Mouse (Mus musculus): ENCODE data around the gene Acad10.
A peak's percentile ranks its signal among the peaks of the same experiment; 100 is the strongest.
"Not testable (repeated sequence)": the region's sequence is repeated elsewhere in the genome, so short reads cannot be mapped to it uniquely, and the experiment has no call there.

Acad10 gene

DNA sequence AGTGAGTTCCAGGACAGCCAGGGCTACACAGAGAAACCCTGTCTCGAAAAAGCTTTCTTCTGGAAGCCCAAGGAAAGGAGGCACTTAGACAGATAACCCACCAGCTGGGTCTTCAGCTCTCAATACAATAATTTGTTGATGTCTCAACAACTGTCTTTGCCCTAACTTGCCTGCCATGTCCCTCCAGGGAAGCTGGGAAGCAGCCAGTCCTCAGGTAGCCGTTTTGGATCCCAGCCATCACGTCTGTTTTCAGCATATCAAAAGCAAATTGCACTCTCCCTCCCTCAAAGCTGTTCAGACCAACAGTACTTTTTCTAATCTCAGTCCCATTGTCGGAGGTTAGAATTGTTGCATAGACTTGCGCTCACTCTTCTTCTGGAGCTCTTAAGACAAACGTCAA lies 3.8 kb upstream of the Acad10 start:
- H3K9me3 ChIP-seq (ENCODE audit: low read length) = no peaks in the 10 kb centered on the region
- no peak for TF ChIP-seq NANOG (IDR thresholded peaks at IDR 0.05; ENCODE audit: borderline replicate concordance, low read length)
- TF ChIP-seq CTCF (conservative IDR thresholded peaks at IDR 0.05; ENCODE audit: low read length) = no peak
- no peak for TF ChIP-seq POU5F1 (IDR thresholded peaks at IDR 0.05; ENCODE audit: borderline replicate concordance, low read length)
- no peak overlapping the region for H3K4me3 ChIP-seq (replicated peaks; ENCODE audit: low read length)
- H3K4me1 ChIP-seq (replicated peaks; ENCODE audit: low read depth, low read length) = peaks cover 43% of the 10 kb centered on the region
- no peaks in the 10 kb centered on the region for H3K27me3 ChIP-seq (ENCODE audit: insufficient read depth, low read length)
- H3K36me3 ChIP-seq (ENCODE audit: insufficient read depth, low read length) = peaks cover 58% of the 10 kb centered on the region

GRCm38 (mm10) chr5:121663456-121663855 lies 3.1 kb upstream of the Acad10 start:
- no peaks in the 10 kb centered on the region for H3K27me3 ChIP-seq (ENCODE audit: insufficient read depth, low read length)
- no peak overlapping the region for H3K4me3 ChIP-seq (replicated peaks; ENCODE audit: low read length)
- H3K36me3 ChIP-seq (ENCODE audit: insufficient read depth, low read length) = peaks cover 57% of the 10 kb centered on the region
- H3K4me1 ChIP-seq (replicated peaks; ENCODE audit: low read depth, low read length) = peaks cover 36% of the 10 kb centered on the region
- TF ChIP-seq NANOG (IDR thresholded peaks at IDR 0.05; ENCODE audit: borderline replicate concordance, low read length) = no peak
- TF ChIP-seq POU5F1 (IDR thresholded peaks at IDR 0.05; ENCODE audit: borderline replicate concordance, low read length) = no peak
- TF ChIP-seq CTCF (conservative IDR thresholded peaks at IDR 0.05; ENCODE audit: low read length) = no peak
- no peaks in the 10 kb centered on the region for H3K9me3 ChIP-seq (ENCODE audit: low read length)

GRCm38 (mm10) chr5:121661494-121661893 lies 1.2 kb upstream of the Acad10 start:
- TF ChIP-seq POU5F1 (IDR thresholded peaks at IDR 0.05; ENCODE audit: borderline replicate concordance, low read length) = no peak
- TF ChIP-seq CTCF (conservative IDR thresholded peaks at IDR 0.05; ENCODE audit: low read length) = no peak
- no peak for TF ChIP-seq NANOG (IDR thresholded peaks at IDR 0.05; ENCODE audit: borderline replicate concordance, low read length)
- Histone ChIP-seq H3K4me1 (replicated peaks; ENCODE audit: low read depth, low read length) (peaks cover 31% of the 10 kb centered on the region), H3K9me3 (ENCODE audit: low read length) (no peaks in the 10 kb centered on the region), H3K27me3 (ENCODE audit: insufficient read depth, low read length) (no peaks in the 10 kb centered on the region), H3K36me3 (ENCODE audit: insufficient read depth, low read length) (peaks cover 41% of the 10 kb centered on the region), H3K4me3 (replicated peaks; ENCODE audit: low read length) (peak overlapping the region; percentile 96)

GRCm38 (mm10) chr5:121660897-121661254 lies 562 bp upstream of the Acad10 start:
- Histone ChIP-seq H3K9me3 (ENCODE audit: low read length) (no peaks in the 10 kb centered on the region), H3K27me3 (ENCODE audit: insufficient read depth, low read length) (no peaks in the 10 kb centered on the region), H3K36me3 (ENCODE audit: insufficient read depth, low read length) (peaks cover 35% of the 10 kb centered on the region), H3K4me1 (replicated peaks; ENCODE audit: low read depth, low read length) (peaks cover 31% of the 10 kb centered on the region), H3K4me3 (replicated peaks; ENCODE audit: low read length) (peak overlapping the region; percentile 96)
- TF ChIP-seq NANOG (IDR thresholded peaks at IDR 0.05; ENCODE audit: borderline replicate concordance, low read length) = no peak
- TF ChIP-seq POU5F1 (IDR thresholded peaks at IDR 0.05; ENCODE audit: borderline replicate concordance, low read length) = no peak
- no peak for TF ChIP-seq CTCF (conservative IDR thresholded peaks at IDR 0.05; ENCODE audit: low read length)

DNA sequence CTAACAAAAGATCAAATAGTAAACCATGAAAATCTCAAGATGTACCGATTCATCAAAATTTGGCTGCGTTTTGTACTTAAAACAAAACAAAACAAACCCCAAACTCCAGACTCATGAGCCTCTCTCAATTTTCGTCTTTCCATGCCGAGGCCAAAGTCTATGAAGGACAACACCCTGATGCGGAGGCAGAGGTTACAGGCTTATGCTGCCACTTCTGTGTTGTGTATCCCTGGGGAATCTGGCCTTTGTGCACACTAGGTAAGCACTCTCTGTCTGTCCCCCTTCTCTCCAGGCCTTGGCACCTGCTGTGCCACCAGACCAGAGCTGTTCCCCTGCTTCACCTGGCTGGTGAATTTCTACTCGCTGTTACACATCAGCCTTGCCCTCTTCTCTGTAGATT lies 2.7 kb downstream of the Acad10 start:
- peaks cover 30% of the 10 kb centered on the region for H3K4me1 ChIP-seq (replicated peaks; ENCODE audit: low read depth, low read length)
- H3K9me3 ChIP-seq (ENCODE audit: low read length); H3K27me3 ChIP-seq (ENCODE audit: insufficient read depth, low read length); H3K36me3 ChIP-seq (ENCODE audit: insufficient read depth, low read length); H3K4me3 ChIP-seq (replicated peaks; ENCODE audit: low read length): not testable (repeated sequence)

DNA sequence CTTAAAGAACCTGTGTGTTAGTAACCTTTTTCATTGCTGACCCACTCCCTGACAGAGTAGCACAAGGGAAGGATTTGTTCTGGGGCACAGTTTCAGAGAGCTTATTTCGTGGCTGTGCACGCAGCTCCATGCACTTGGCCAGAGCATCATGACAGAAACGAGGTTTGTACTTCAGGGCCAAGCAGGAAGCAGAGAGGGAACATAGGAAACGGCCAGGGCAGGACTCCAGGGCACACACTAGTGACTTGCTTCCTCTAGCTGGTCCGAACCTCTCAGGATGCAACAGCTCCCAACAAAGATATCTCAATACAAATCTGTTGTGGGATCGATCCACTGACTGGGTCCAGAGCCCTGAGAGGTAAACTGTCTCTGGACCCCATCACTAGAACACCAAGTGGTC lies 3.4 kb downstream of the Acad10 start:
- H3K4me1 ChIP-seq (replicated peaks; ENCODE audit: low read depth, low read length) = peaks cover 23% of the 10 kb centered on the region
- H3K36me3 ChIP-seq (ENCODE audit: insufficient read depth, low read length); H3K4me3 ChIP-seq (replicated peaks; ENCODE audit: low read length); H3K27me3 ChIP-seq (ENCODE audit: insufficient read depth, low read length); H3K9me3 ChIP-seq (ENCODE audit: low read length): not testable (repeated sequence)

- Histone ChIP-seq H3K4me1 (replicated peaks; ENCODE audit: low read depth, low read length) (peaks cover 6% of the 10 kb centered on the region), H3K9me3 (ENCODE audit: low read length) (no peaks in the 10 kb centered on the region), H3K27me3 (ENCODE audit: insufficient read depth, low read length) (no peaks in the 10 kb centered on the region), H3K4me3 (replicated peaks; ENCODE audit: low read length) (no peak overlapping the region), H3K36me3 (ENCODE audit: insufficient read depth, low read length) (no peaks in the 10 kb centered on the region)
- no peak for TF ChIP-seq CTCF (conservative IDR thresholded peaks at IDR 0.05; ENCODE audit: low read length)
- TF ChIP-seq NANOG (IDR thresholded peaks at IDR 0.05; ENCODE audit: borderline replicate concordance, low read length) = no peak
- no peak for TF ChIP-seq POU5F1 (IDR thresholded peaks at IDR 0.05; ENCODE audit: borderline replicate concordance, low read length)
Observed at GRCm38 (mm10) chr5:121654526-121654925, 5.8 kb downstream of the Acad10 start.

- Histone ChIP-seq H3K27me3 (ENCODE audit: insufficient read depth, low read length) (no peaks in the 10 kb centered on the region), H3K9me3 (ENCODE audit: low read length) (no peaks in the 10 kb centered on the region), H3K4me1 (replicated peaks; ENCODE audit: low read depth, low read length) (no peaks in the 10 kb centered on the region), H3K36me3 (ENCODE audit: insufficient read depth, low read length) (peaks cover 11% of the 10 kb centered on the region; the same call in 1 of the 2 replicates), H3K4me3 (replicated peaks; ENCODE audit: low read length) (no peak overlapping the region)
- TF ChIP-seq CTCF (conservative IDR thresholded peaks at IDR 0.05; ENCODE audit: low read length) (no peak), POU5F1 (IDR thresholded peaks at IDR 0.05; ENCODE audit: borderline replicate concordance, low read length) (no peak)
Observed at GRCm38 (mm10) chr5:121649134-121649533, 11.2 kb downstream of the Acad10 start.

- TF ChIP-seq NANOG (IDR thresholded peaks at IDR 0.05; ENCODE audit: borderline replicate concordance, low read length) (no peak), POU5F1 (IDR thresholded peaks at IDR 0.05; ENCODE audit: borderline replicate concordance, low read length) (no peak), CTCF (conservative IDR thresholded peaks at IDR 0.05; ENCODE audit: low read length) (no peak)
- Histone ChIP-seq H3K36me3 (ENCODE audit: insufficient read depth, low read length) (0 out of 2 replicates have a peak, but pooled peaks cover 6% of the 10 kb centered on the region), H3K4me1 (replicated peaks; ENCODE audit: low read depth, low read length) (peaks cover 34% of the 10 kb centered on the region), H3K4me3 (replicated peaks; ENCODE audit: low read length) (no peak overlapping the region), H3K27me3 (ENCODE audit: insufficient read depth, low read length) (no peaks in the 10 kb centered on the region), H3K9me3 (ENCODE audit: low read length) (no peaks in the 10 kb centered on the region)
Observed at GRCm38 (mm10) chr5:121639601-121640000, 20.7 kb downstream of the Acad10 start.

Data from E14TG2a.4 (cell line).